Mouse (Mus musculus) hindbrain, postnatal 0 days (tissue): ENCODE measurements around the gene Dpp6. TPM values are rescaled to one million over a fixed set of nuclear protein-coding genes. Genes with fewer than 3 reads are reported as not detected.

Experiments used
- ATAC-seq: fragments of 200-750 bp; cut with Nextera tagmentation; 2 replicates; pipeline ENCODE4 v1.8.0; 2017; ENCODE audit warnings: mild to moderate bottlenecking, moderate TSS enrichment, moderate library complexity
- DNase-seq: peaks from one replicate; pipeline ENCODE4 v3.0.0-alpha.2; 2015; ENCODE audit warnings: low spot score
- H3K27ac ChIP-seq: fragments of 300-500 bp; sonication (generic); 2 replicates; pipeline ENCODE4 v1.5.1; 2014; ENCODE audit warnings: mild to moderate bottlenecking
- H3K27me3 ChIP-seq: fragments of 300-500 bp; sonication (generic); 2 replicates; pipeline ENCODE4 v1.6.1; 2014; ENCODE audit warnings: low read length, mixed read lengths; ENCODE audit not compliant: insufficient read depth
- H3K36me3 ChIP-seq: fragments of 300-500 bp; sonication (generic); 2 replicates; pipeline ENCODE4 v1.6.1; 2014; ENCODE audit warnings: low read length, mixed read lengths; ENCODE audit not compliant: insufficient read depth
- H3K4me1 ChIP-seq: fragments of 300-500 bp; sonication (generic); 2 replicates; pipeline ENCODE4 v1.6.1; 2014; ENCODE audit warnings: antibody characterized with exemption, low read length, mixed read lengths; ENCODE audit not compliant: insufficient read depth
- H3K4me2 ChIP-seq: fragments of 300-500 bp; sonication (generic); 2 replicates; pipeline ENCODE4 v1.6.1; 2014; ENCODE audit warnings: low read depth, mild to moderate bottlenecking, low read length, moderate library complexity, mixed read lengths
- H3K4me3 ChIP-seq: fragments of 300-500 bp; sonication (generic); 2 replicates; pipeline ENCODE4 v1.5.1; 2014; ENCODE audit warnings: low read length
- H3K9ac ChIP-seq: fragments of 300-500 bp; sonication (generic); replicated peaks from 2 replicates; pipeline ENCODE4 v1.6.1; 2014; ENCODE audit warnings: mild to moderate bottlenecking, low read length, moderate library complexity, mixed read lengths
- H3K9me3 ChIP-seq: fragments of 300-500 bp; sonication (generic); 2 replicates; pipeline ENCODE4 v1.6.1; 2016; ENCODE audit warnings: low read length, mixed read lengths
- CTCF ChIP-seq: IDR thresholded peaks from 2 replicates; pipeline ENCODE4 v1.5.1; 2016; ENCODE audit warnings: antibody characterized with exemption, control low read depth, low read depth
- WGBS: fragments of 180-500 bp; shearing (Covaris S2); extraction: QIAGEN DNeasy Blood & Tissue Kit; methylation state at CpG from one replicate; pipeline ENCODE4 v1.1.7; 2014; 5-methylcytosine and 5-hydroxymethylcytosine counted together
- polyA plus RNA-seq: library from polyadenylated mRNA; unstranded; fragments of >200 nt; fragmentation: Nextera tagmentation; extraction: Ambion mirVana; gene quantifications from 2 replicates; pipeline ENCODE4 v1.2.1, GENCODE M21; 2015
- total RNA-seq: library from RNA; depleted of rRNA; stranded (reverse); fragments of >200 nt; gene quantifications from 2 replicates; pipeline ENCODE4 v1.2.3, GENCODE M21; 2014

Gene Dpp6
- total and polyA plus RNA-seq, 2 experiments from 2014 or later, result 81.1 to 154 TPM

DNA sequence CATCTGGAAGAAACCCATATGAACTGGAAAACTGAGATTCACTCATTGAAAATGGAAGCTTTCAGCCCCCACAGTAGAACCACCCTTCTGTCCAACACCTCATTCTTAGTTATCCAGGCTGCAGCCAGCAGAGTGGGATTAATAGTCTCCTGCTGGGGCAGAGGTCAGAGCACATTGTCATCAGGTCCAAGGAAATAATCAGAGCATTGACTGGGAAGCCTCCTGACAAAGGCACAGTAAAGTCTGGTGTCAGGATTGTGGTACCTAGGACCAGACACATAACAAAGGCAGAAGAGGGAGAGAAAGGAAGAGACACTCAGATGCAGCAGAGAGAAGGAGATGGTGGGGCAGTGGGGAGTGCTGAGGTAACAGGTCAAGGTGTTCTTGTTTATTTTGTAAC lies 93.3 kb downstream of the Dpp6 start:
- Histone ChIP-seq H3K4me2 (no peak overlapping the region), H3K27ac (no peak overlapping the region), H3K4me3 (no peak overlapping the region), H3K27me3 (no peaks in the 10 kb centered on the region), H3K9me3 (no peaks in the 10 kb centered on the region), H3K9ac (no peak overlapping the region), H3K4me1 (peaks cover 3% of the 10 kb centered on the region), H3K36me3 (no peaks in the 10 kb centered on the region)
- no peak for TF ChIP-seq CTCF
- no peak for ATAC-seq
- DNase-seq, result no peak

DNA sequence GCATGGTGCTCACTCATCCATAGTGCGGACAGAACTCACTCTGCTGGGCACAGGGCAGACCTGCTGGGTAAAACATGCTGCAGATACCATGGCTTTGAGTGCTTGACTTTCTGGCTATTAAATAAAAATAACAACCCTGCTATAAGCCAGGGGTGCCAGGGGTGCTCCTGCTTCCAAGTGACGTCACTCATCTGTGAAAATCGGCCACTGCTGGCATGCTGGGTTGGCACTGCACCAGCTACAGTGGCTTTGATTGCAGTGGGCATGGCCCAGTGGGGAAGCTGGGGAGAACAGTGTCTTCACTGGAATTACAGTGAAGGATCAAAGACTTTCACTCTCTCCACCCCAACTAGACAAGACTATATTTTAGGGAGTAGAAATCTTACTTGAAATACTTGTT lies 95.0 kb downstream of the Dpp6 start:
- WGBS, result 51% methylated on average over 3 of the region's 3 CpGs
- TF ChIP-seq CTCF, result no peak

DNA sequence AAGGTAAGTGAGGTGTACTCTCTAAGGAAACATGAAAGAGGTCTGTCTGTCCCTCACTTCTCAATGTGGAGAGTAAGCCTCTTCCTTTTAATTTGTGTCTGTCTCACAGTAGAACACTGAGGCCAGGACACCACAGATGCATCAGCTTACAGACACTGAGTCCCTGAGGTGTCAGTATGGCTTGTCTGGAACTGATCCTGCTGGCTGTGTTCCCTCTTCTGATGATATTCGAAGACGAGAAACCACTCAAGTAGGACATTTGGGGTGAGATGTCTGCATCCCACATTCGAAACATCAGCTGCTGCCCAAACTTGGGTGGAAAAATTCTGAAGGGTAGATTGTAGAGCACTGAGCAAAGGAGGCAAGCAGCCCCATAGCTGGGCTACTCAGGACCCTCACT lies 101.8 kb downstream of the Dpp6 start:
- H3K9me3 ChIP-seq, result no peaks in the 10 kb centered on the region
- no peak for ATAC-seq
- TF ChIP-seq CTCF, result no peak
- H3K4me3 ChIP-seq, result no peak overlapping the region
- 80% methylated on average over 3 of the region's 3 CpGs for WGBS
- no peaks in the 10 kb centered on the region for H3K27me3 ChIP-seq
- no peaks in the 10 kb centered on the region for H3K4me1 ChIP-seq
- H3K27ac ChIP-seq, result no peak overlapping the region
- no peak overlapping the region for H3K9ac ChIP-seq
- H3K4me2 ChIP-seq, result no peak overlapping the region
- H3K36me3 ChIP-seq, result no peaks in the 10 kb centered on the region
- no peak for DNase-seq

More for the DNA sequence above, 95.0 kb downstream of the Dpp6 start:
- Histone ChIP-seq H3K9me3 (no peaks in the 10 kb centered on the region), H3K9ac (no peak overlapping the region), H3K4me1 (peaks cover 3% of the 10 kb centered on the region), H3K4me2 (no peak overlapping the region), H3K36me3 (no peaks in the 10 kb centered on the region), H3K4me3 (no peak overlapping the region), H3K27me3 (no peaks in the 10 kb centered on the region), H3K27ac (no peak overlapping the region)
- DNase-seq (no peak), ATAC-seq (no peak)

DNA sequence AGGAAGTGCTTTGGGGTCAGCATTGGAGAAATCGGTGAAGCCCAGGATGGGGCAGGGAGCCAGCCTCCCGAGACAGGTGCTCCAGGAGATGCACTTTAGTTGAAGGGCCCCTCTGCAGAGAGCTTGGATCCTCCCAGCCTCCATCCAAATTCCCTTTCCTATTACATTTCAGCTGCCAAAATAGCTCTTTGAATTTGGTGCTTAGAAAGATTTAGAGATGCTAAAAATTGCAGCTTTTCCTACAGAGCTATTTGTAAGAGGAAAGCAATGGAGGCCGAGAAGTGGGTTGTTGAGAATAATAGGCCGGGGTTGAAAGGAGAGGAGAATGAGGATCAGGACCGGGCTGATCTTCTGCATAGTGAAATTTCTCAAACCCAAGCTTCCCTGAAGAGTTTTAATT lies 107.5 kb downstream of the Dpp6 start:
- TF ChIP-seq CTCF, result no peak
- Histone ChIP-seq H3K36me3 (no peaks in the 10 kb centered on the region), H3K4me1 (no peaks in the 10 kb centered on the region), H3K9me3 (no peaks in the 10 kb centered on the region), H3K27me3 (no peaks in the 10 kb centered on the region), H3K4me3 (no peak overlapping the region), H3K4me2 (no peak overlapping the region), H3K27ac (no peak overlapping the region), H3K9ac (no peak overlapping the region)
- WGBS, result 84% methylated on average over 5 of the region's 5 CpGs
- DNase-seq (no peak), ATAC-seq (no peak)

DNA sequence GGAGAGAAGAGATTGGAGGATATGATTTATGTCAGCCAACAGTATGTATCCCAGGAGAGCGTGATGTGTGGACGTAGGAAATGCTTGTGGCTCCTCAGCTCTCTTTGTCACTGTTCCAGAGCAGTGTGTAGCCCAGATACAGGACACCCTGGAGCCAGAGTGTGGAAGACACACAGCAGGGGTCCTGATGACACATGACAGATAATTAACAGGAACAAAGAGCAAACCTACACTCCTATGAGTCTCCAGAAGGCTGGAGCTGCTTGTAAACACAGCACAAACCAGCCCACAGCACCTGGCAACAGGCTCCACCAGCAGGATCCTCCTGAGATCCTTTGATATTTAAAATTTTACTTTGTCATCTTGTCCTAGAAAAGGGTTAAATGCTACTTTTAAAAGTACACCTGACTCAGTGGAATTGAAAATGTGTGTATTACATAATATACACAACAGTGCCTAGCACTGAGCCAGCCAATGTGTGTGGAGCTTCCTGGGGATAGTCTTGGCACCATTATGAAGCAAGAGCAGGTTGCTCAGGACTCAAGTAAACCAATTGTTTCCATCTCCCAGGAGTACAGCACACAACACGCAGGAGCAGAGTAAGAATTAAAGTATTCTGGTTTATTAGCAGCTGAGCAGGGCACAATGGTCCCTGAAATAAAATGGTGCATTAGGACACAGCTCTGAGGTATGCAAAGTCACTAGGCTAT lies 115.6 kb downstream of the Dpp6 start:
- no peak overlapping the region for H3K4me3 ChIP-seq
- H3K4me2 ChIP-seq, result no peak overlapping the region
- no peaks in the 10 kb centered on the region for H3K27me3 ChIP-seq
- ATAC-seq, result no peak
- no peaks in the 10 kb centered on the region for H3K9me3 ChIP-seq
- H3K36me3 ChIP-seq, result no peaks in the 10 kb centered on the region
- no peak for TF ChIP-seq CTCF
- no peak overlapping the region for H3K27ac ChIP-seq
- 0 out of 2 replicates have a peak, but pooled peaks cover 4% of the 10 kb centered on the region for H3K4me1 ChIP-seq
- H3K9ac ChIP-seq, result no peak overlapping the region
- 36% methylated on average over 3 of the region's 3 CpGs for WGBS
- DNase-seq, result peak; percentile 17

DNA sequence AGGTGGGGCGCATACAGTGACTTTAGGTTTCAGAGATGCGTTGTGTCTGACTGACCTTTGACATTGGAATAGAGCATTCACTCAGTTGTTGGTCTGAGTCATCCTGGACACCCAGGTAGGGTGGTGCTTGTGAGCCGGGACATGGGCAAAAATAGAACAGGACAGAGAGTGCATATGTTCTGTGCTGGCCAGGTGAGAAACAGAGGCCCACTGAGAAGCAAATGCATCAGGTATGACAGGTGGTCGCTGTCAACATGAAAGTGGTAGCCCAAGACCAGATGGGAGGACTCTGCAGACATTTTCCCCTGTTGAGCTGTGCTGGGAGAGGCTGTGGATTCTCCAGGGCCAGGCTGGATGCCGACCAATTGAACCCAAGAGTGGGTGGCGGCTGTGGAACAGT lies 117.9 kb downstream of the Dpp6 start:
- Histone ChIP-seq H3K9me3 (no peaks in the 10 kb centered on the region), H3K9ac (no peak overlapping the region), H3K27ac (no peak overlapping the region), H3K4me3 (no peak overlapping the region), H3K36me3 (no peaks in the 10 kb centered on the region), H3K27me3 (no peaks in the 10 kb centered on the region), H3K4me1 (0 out of 2 replicates have a peak, but pooled peaks cover 4% of the 10 kb centered on the region), H3K4me2 (no peak overlapping the region)
- ATAC-seq, result no peak
- no peak for TF ChIP-seq CTCF
- WGBS, result 86% methylated on average over 6 of the region's 6 CpGs
- no peak for DNase-seq

DNA sequence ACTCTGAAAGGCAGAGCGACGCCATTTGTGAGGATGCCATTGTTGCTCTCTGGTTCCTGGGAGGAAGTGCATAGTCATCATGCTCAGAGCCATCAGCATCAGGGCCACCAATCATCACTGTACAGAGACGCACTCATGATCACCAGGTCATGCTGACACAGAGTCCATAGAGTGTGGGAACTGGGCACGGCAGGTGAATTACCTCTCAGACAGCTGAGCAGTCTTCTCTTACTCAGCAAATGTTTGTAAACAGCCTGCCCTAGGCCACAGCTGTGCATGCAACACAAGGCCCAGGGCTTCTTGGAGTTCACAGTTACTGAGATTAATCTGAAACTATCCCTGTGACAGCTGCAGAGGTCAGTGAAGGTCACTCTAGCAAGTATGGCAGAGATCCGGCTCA lies 124.5 kb downstream of the Dpp6 start:
- TF ChIP-seq CTCF, result no peak
- DNase-seq (no peak), ATAC-seq (no peak; the same call in 1 of the 2 replicates)
- Histone ChIP-seq H3K4me1 (no peaks in the 10 kb centered on the region; the same call in 1 of the 2 replicates), H3K36me3 (no peaks in the 10 kb centered on the region), H3K27ac (no peak overlapping the region), H3K4me3 (no peak overlapping the region), H3K9ac (no peak overlapping the region), H3K4me2 (no peak overlapping the region), H3K27me3 (no peaks in the 10 kb centered on the region), H3K9me3 (no peaks in the 10 kb centered on the region)
- 80% methylated on average over 5 of the region's 5 CpGs for WGBS
